Mouse (Mus musculus): ENCODE data around the gene Rpl23a.

DNA sequence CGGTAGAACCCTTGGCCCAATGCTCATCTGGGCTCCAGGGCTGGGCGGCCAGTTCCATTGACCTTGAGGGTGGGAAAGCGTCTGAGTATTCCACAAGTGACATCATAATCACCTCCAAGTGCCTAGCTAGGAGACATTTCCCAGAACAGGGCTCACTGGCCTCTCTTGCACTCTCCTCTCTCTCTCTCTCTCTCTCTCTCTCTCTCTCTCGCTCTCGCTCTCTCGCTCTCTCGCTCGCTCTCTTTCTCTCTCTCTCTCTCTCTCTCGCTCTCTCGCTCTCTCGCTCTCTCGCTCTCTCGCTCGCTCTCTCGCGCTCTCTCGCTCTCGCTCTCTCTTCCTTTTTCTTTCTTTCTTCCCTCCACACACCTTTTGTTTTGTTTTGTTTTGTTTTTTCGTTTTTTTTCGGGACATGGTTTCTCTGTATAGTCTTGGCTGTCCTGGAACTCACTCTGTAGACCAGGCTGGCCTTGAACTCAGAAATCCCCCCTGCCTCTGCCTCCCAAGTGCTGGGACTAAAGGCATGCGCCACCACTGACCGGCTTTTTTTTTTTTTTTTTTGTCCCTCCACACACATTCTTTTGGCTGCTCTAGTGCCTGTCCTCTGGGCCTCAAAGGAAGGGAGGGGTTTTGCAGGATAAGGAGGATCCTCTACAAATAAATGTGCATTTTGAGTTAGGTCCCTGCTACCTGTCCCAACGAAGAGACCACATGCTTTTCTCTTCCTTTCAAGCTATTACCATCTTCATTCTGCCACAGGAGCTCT is 11.9 kb upstream of the Rpl23a start:
- no peak for TF ChIP-seq CTCF (IDR thresholded peaks at IDR 0.05; ENCODE audit: low read depth)
- TF ChIP-seq EP300 (IDR thresholded peaks at IDR 0.05; ENCODE audit: low read depth), result no peak
